Mouse (Mus musculus): ENCODE data around the gene Tjp2. TPM values are rescaled to one million over a fixed set of nuclear protein-coding genes. Genes with fewer than 3 reads are reported as not detected.
"Not testable (repeated sequence)": the region's sequence is repeated elsewhere in the genome, so short reads cannot be mapped to it uniquely, and the experiment has no call there.

The Tjp2 gene
- polyA plus RNA-seq, 1 experiment from 2014 or later: 14.7 TPM

DNA sequence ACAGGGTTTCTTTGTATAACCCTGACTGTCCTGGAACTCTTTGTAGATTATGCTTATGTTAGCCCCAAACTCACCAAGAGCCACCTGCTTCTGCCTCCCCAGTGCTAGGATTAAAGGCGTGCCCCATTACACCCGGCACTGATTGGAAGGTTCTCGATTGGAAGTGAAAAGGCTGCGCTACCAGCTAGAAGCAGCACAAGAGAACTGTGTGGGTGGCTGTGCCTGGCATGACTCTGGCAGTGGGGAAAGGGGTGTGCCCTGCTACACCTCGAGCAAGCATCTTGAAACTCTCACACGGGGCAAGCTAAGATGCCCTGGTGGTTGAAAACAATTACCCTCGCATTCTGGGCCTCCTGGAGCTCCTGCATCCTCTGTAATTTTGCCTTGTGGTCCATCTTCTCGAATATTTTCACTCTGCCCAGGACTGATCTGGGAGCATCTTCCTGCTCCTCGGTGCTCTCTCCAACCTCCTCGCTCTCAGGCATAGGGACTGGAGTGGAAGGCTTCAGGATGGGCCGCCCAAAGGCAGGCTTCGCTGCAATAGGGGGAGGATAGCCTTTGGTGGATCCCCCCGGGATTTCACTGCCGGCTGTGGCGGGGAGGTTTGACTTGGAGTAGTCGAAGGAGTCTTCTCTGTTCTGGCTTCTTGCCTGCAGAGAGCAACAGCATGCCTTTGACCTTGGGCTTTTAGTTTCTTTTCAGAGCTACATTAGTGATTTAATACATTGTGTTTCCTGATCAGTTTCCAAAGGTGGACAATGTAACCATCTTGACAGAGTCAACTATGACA is 127.0 kb downstream of the Tjp2 start:
- H3K27ac ChIP-seq (replicated peaks; ENCODE audit: low read depth, low read length): no peak overlapping the region
- no peaks in the 10 kb centered on the region for H3K27me3 ChIP-seq (replicated peaks; ENCODE audit: control insufficient read depth, insufficient read depth, low read length)
- no peaks in the 10 kb centered on the region for H3K9me3 ChIP-seq (ENCODE audit: control insufficient read depth, low read length)
- no peak overlapping the region for H3K4me2 ChIP-seq (ENCODE audit: low read depth, low read length)
- no peaks in the 10 kb centered on the region for H3K4me1 ChIP-seq (ENCODE audit: control insufficient read depth, insufficient read depth, low read length)
- ATAC-seq (ENCODE audit: low read depth) (no peak), DNase-seq (ENCODE audit: low spot score) (no peak)
- 78% methylated on average over 16 of the region's 16 CpGs for WGBS
- no peak overlapping the region for H3K9ac ChIP-seq (ENCODE audit: low read depth, low read length)
- peaks cover 5% of the 10 kb centered on the region; the same call in 1 of the 2 replicates for H3K36me3 ChIP-seq (ENCODE audit: control insufficient read depth, insufficient read depth, low read length)
- no peak overlapping the region for H3K4me3 ChIP-seq (ENCODE audit: low read depth, low read length)

DNA sequence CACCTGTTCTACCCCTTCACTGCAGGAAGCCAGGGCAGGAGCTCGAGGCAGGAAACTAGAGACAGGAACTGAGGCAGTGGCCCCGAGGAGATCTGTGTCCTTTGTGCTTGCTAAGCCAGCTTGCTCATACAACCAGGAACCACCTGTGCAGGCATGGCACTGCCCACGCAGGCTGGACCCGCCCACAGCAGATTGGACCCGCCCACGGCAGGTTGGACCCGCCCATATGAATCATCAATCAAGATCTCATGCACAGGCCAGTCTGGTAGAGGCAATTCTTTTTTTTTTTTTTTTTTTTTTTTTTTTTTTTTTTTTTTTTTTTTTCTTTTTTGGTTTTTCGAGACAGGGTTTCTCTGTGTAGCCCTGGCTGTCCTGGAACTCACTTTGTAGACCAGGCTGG is 132.8 kb downstream of the Tjp2 start:
- H3K36me3 ChIP-seq (ENCODE audit: control insufficient read depth, insufficient read depth, low read length); H3K4me1 ChIP-seq (ENCODE audit: control insufficient read depth, insufficient read depth, low read length); H3K9me3 ChIP-seq (ENCODE audit: control insufficient read depth, low read length); ATAC-seq (ENCODE audit: low read depth); DNase-seq (ENCODE audit: low spot score); H3K9ac ChIP-seq (ENCODE audit: low read depth, low read length); H3K27me3 ChIP-seq (replicated peaks; ENCODE audit: control insufficient read depth, insufficient read depth, low read length); H3K4me3 ChIP-seq (ENCODE audit: low read depth, low read length); H3K27ac ChIP-seq (replicated peaks; ENCODE audit: low read depth, low read length); H3K4me2 ChIP-seq (ENCODE audit: low read depth, low read length): not testable (repeated sequence)
- 73% methylated on average over 8 of the region's 8 CpGs for WGBS

DNA sequence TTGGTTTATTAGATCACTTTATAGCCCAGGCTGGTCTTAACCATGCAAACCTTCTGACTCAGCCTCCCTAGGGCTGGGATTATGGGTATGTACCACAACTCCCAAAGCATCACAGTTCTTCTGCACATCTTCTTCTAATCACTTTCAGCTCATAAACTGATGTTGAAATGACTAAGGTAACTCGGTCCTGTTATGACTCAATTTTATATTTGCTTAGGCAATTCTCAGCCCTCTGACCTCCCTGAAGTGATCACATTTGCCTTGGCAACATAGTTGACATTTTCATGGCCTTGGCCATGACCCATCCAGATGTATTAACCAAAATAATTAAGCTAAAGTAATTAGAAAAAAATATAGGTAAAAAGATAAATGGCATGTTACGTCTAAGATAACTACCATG is 134.5 kb downstream of the Tjp2 start:
- Histone ChIP-seq H3K9ac (ENCODE audit: low read depth, low read length) (no peak overlapping the region), H3K4me1 (ENCODE audit: control insufficient read depth, insufficient read depth, low read length) (no peaks in the 10 kb centered on the region), H3K4me2 (ENCODE audit: low read depth, low read length) (no peak overlapping the region), H3K4me3 (ENCODE audit: low read depth, low read length) (no peak overlapping the region), H3K27ac (replicated peaks; ENCODE audit: low read depth, low read length) (no peak overlapping the region), H3K36me3 (ENCODE audit: control insufficient read depth, insufficient read depth, low read length) (no peaks in the 10 kb centered on the region), H3K9me3 (ENCODE audit: control insufficient read depth, low read length) (no peaks in the 10 kb centered on the region), H3K27me3 (replicated peaks; ENCODE audit: control insufficient read depth, insufficient read depth, low read length) (no peaks in the 10 kb centered on the region)
- no peak for ATAC-seq (ENCODE audit: low read depth)
- WGBS: 72% methylated on average over 2 of the region's 2 CpGs
- no peak for DNase-seq (ENCODE audit: low spot score)

DNA sequence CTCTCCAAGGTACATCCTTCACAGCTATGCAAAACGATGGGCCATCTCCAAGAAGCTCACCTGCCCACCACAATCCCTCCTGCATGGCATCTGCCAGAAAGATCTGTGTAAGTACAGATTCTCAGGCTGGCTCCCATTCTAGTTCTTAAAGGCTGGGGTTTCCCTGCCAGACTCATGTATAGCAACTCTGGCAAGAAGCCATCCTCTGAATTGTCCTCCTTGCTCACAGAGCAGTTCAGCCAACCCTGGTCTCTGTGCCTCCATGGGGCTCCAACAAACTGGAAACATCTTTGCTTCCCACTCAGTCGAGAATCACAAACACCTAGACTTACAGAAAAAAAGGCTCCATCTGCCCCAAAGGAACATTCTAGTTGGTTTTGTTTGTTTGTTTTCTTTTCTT is 139.5 kb downstream of the Tjp2 start:
- Histone ChIP-seq H3K27ac (replicated peaks; ENCODE audit: low read depth, low read length) (no peak overlapping the region), H3K4me2 (ENCODE audit: low read depth, low read length) (no peak overlapping the region), H3K9ac (ENCODE audit: low read depth, low read length) (no peak overlapping the region), H3K9me3 (ENCODE audit: control insufficient read depth, low read length) (no peaks in the 10 kb centered on the region), H3K4me1 (ENCODE audit: control insufficient read depth, insufficient read depth, low read length) (no peaks in the 10 kb centered on the region), H3K36me3 (ENCODE audit: control insufficient read depth, insufficient read depth, low read length) (no peaks in the 10 kb centered on the region), H3K4me3 (ENCODE audit: low read depth, low read length) (no peak overlapping the region), H3K27me3 (replicated peaks; ENCODE audit: control insufficient read depth, insufficient read depth, low read length) (no peaks in the 10 kb centered on the region)
- DNase-seq (ENCODE audit: low spot score) (peak; percentile 32), ATAC-seq (ENCODE audit: low read depth) (no peak)
- 75% methylated on average over 2 of the region's 2 CpGs for WGBS

DNA sequence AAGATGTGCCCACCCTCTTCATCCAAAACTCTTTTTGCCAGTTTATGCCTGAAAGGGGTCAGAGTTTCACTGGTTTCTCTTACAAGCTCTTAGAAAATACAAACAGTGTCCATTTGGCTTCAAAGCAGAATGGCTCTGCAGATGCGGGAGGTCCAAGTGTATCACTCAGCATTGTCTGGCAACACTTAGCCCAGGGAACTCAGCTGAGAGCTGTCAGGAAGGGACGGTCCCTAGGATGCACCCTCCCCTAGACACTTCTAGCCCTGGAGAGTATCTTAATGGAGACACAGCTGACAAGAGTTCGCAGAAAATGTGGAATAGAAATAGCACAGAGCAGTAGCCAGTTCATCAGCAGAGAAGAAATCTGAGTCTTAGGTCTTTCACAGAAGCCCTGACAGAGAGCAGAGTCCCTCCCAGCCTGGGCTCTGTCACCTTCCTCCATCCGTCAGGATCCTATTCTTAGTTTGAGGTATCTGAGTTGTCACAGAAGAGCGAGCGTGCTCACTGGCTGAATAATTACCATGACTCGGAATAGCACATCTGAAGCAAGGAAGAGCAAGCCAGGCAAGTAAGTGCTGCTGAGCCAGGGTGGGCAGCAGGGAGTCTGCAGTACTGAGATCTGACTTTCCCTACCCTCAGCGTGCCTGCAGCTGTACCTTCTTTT is 144.3 kb downstream of the Tjp2 start:
- Histone ChIP-seq H3K27me3 (replicated peaks; ENCODE audit: control insufficient read depth, insufficient read depth, low read length) (no peaks in the 10 kb centered on the region), H3K36me3 (ENCODE audit: control insufficient read depth, insufficient read depth, low read length) (no peaks in the 10 kb centered on the region), H3K9ac (ENCODE audit: low read depth, low read length) (no peak overlapping the region), H3K4me3 (ENCODE audit: low read depth, low read length) (no peak overlapping the region), H3K4me2 (ENCODE audit: low read depth, low read length) (no peak overlapping the region), H3K9me3 (ENCODE audit: control insufficient read depth, low read length) (no peaks in the 10 kb centered on the region), H3K4me1 (ENCODE audit: control insufficient read depth, insufficient read depth, low read length) (0 out of 2 replicates have a peak, but pooled peaks cover 8% of the 10 kb centered on the region), H3K27ac (replicated peaks; ENCODE audit: low read depth, low read length) (no peak overlapping the region)
- 40% methylated on average over 8 of the region's 8 CpGs for WGBS
- ATAC-seq (ENCODE audit: low read depth) (no peak), DNase-seq (ENCODE audit: low spot score) (no peak)

DNA sequence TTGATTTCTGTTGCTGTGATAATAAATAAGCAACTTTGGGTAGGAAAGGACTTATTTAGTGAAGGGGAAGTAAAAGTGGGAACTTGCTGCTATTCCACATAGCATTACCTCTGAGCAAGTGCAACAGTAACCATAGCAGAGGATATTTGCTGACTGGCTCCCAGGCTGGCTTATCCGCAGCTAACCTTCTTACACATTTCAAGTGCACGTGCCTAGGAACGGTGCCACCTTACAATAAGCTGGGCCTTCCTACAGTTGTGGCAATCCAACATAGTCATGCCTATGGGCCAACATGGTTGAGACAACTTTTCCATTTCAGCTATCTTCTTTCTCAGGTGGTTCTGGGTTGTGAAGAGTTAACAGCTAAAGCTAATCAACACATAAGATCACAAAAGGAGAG is 147.2 kb downstream of the Tjp2 start:
- Histone ChIP-seq H3K9me3 (ENCODE audit: control insufficient read depth, low read length) (no peaks in the 10 kb centered on the region; the same call in 1 of the 2 replicates), H3K9ac (ENCODE audit: low read depth, low read length) (no peak overlapping the region), H3K27ac (replicated peaks; ENCODE audit: low read depth, low read length) (no peak overlapping the region), H3K4me3 (ENCODE audit: low read depth, low read length) (no peak overlapping the region), H3K36me3 (ENCODE audit: control insufficient read depth, insufficient read depth, low read length) (no peaks in the 10 kb centered on the region), H3K4me1 (ENCODE audit: control insufficient read depth, insufficient read depth, low read length) (0 out of 2 replicates have a peak, but pooled peaks cover 8% of the 10 kb centered on the region), H3K27me3 (replicated peaks; ENCODE audit: control insufficient read depth, insufficient read depth, low read length) (no peaks in the 10 kb centered on the region), H3K4me2 (ENCODE audit: low read depth, low read length) (no peak overlapping the region)
- DNase-seq (ENCODE audit: low spot score) (no peak), ATAC-seq (ENCODE audit: low read depth) (no peak)
- 88% methylated on average over 3 of the region's 3 CpGs for WGBS

DNA sequence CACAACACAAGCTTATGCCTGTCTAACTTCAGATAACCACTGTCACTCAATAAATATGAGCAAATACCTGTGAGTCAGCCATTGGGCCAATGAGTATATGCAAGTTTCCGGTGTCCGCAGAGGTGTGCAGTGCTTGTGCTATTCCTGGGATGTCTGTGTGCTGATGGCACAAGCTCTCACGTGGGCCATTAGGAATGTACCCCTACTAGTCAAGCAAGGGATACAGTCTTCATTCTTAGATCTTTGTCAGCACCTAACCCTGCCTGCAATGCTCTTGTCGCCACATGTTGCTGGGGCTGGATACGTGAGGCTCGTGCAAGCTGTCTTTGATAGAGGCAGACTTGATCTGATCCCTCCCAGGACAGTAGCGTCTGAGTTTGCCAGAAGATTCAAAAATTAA is 148.3 kb downstream of the Tjp2 start:
- no peaks in the 10 kb centered on the region for H3K36me3 ChIP-seq (ENCODE audit: control insufficient read depth, insufficient read depth, low read length)
- no peak overlapping the region for H3K4me2 ChIP-seq (ENCODE audit: low read depth, low read length)
- H3K4me1 ChIP-seq (ENCODE audit: control insufficient read depth, insufficient read depth, low read length): 0 out of 2 replicates have a peak, but pooled peaks cover 8% of the 10 kb centered on the region
- H3K9ac ChIP-seq (ENCODE audit: low read depth, low read length): no peak overlapping the region
- 73% methylated on average over 7 of the region's 7 CpGs for WGBS
- DNase-seq (ENCODE audit: low spot score): peak; percentile 53
- no peak overlapping the region for H3K4me3 ChIP-seq (ENCODE audit: low read depth, low read length)
- no peaks in the 10 kb centered on the region; the same call in 1 of the 2 replicates for H3K9me3 ChIP-seq (ENCODE audit: control insufficient read depth, low read length)
- no peaks in the 10 kb centered on the region for H3K27me3 ChIP-seq (replicated peaks; ENCODE audit: control insufficient read depth, insufficient read depth, low read length)
- no peak; the same call in 1 of the 2 replicates for ATAC-seq (ENCODE audit: low read depth)
- no peak overlapping the region for H3K27ac ChIP-seq (replicated peaks; ENCODE audit: low read depth, low read length)

DNA sequence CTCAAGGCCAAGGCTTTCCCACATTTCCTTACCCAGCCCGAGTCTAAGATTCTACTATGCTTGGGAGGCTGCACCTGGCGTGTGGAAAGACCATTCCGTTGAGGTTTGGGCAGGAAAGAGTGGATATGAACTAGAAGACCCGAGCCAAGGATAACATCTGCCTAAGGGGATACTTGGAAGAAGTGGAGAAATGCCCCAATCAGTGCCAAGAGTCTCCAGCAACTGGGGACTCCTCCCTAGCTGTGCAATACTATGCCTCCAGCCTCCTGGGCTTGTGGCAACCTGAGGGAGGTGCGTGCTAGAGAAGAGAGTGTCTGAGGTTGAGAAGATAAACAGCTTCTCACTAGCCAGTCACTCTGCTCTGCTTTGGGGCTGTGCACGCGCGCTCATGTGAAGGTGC is 148.9 kb downstream of the Tjp2 start:
- WGBS: 61% methylated on average over 8 of the region's 8 CpGs
- Histone ChIP-seq H3K4me3 (ENCODE audit: low read depth, low read length) (no peak overlapping the region), H3K36me3 (ENCODE audit: control insufficient read depth, insufficient read depth, low read length) (no peaks in the 10 kb centered on the region), H3K27ac (replicated peaks; ENCODE audit: low read depth, low read length) (no peak overlapping the region; the same call in 1 of the 2 replicates), H3K4me2 (ENCODE audit: low read depth, low read length) (0 out of 2 replicates have a peak overlapping the region, but pooled peaks have one; percentile 1), H3K9ac (ENCODE audit: low read depth, low read length) (no peak overlapping the region), H3K9me3 (ENCODE audit: control insufficient read depth, low read length) (no peaks in the 10 kb centered on the region; the same call in 1 of the 2 replicates), H3K4me1 (ENCODE audit: control insufficient read depth, insufficient read depth, low read length) (0 out of 2 replicates have a peak, but pooled peaks cover 8% of the 10 kb centered on the region), H3K27me3 (replicated peaks; ENCODE audit: control insufficient read depth, insufficient read depth, low read length) (no peaks in the 10 kb centered on the region)
- DNase-seq (ENCODE audit: low spot score): peak; percentile 80
- ATAC-seq (ENCODE audit: low read depth): peak; percentile 72

All from embryonic facial prominence, embryonic 14.5 days (tissue).